Mouse (Mus musculus): ENCODE results near the gene Disc1. TPM values are rescaled to one million over a fixed set of nuclear protein-coding genes. Genes with fewer than 3 reads are reported as not detected.

Gene Disc1
- total RNA-seq, 2 experiments from 2014 or later, result 0.61 to 1.0 TPM

- no peak for DNase-seq
Measured at GRCm38 (mm10) chr8:125221062-125221461, 167.1 kb downstream of the Disc1 start.

- no peak for DNase-seq
Measured at GRCm38 (mm10) chr8:125223031-125223753, 169.2 kb downstream of the Disc1 start.

- DNase-seq, result no peak
Measured at GRCm38 (mm10) chr8:125224271-125224699, 170.3 kb downstream of the Disc1 start.

GRCm38 (mm10) chr8:125225266-125225665, 171.3 kb downstream of the Disc1 start:
- DNase-seq, result no peak

- DNase-seq, result peak; percentile 69
Measured at GRCm38 (mm10) chr8:125226989-125227624, 173.1 kb downstream of the Disc1 start.

GRCm38 (mm10) chr8:125230526-125231131, 176.6 kb downstream of the Disc1 start:
- no peak for DNase-seq

- no peak for DNase-seq
Measured at GRCm38 (mm10) chr8:125232724-125233123, 178.7 kb downstream of the Disc1 start.

- DNase-seq, result peak; percentile 53
Measured at GRCm38 (mm10) chr8:125235898-125236835, 182.2 kb downstream of the Disc1 start.

GRCm38 (mm10) chr8:125240763-125241162, 186.8 kb downstream of the Disc1 start:
- no peak for DNase-seq

- no peak for DNase-seq
Measured at GRCm38 (mm10) chr8:125242382-125242781, 188.4 kb downstream of the Disc1 start.

- DNase-seq, result no peak
Measured at GRCm38 (mm10) chr8:125242921-125243320, 188.9 kb downstream of the Disc1 start.

GRCm38 (mm10) chr8:125246737-125247292, 192.8 kb downstream of the Disc1 start:
- DNase-seq, result no peak

- no peak for DNase-seq
Measured at GRCm38 (mm10) chr8:125247349-125247748, 193.4 kb downstream of the Disc1 start.

GRCm38 (mm10) chr8:125252946-125253345, 199.0 kb downstream of the Disc1 start:
- no peak for DNase-seq

- no peak for DNase-seq
Measured at GRCm38 (mm10) chr8:125253505-125254180, 199.6 kb downstream of the Disc1 start.

GRCm38 (mm10) chr8:125254188-125255005, 200.4 kb downstream of the Disc1 start:
- peak; percentile 74 for DNase-seq

- no peak for DNase-seq
Measured at GRCm38 (mm10) chr8:125255006-125255685, 201.2 kb downstream of the Disc1 start.

- no peak for DNase-seq
Measured at GRCm38 (mm10) chr8:125257660-125258059, 203.7 kb downstream of the Disc1 start.

- no peak for DNase-seq
Measured at GRCm38 (mm10) chr8:125258806-125259500, 205.0 kb downstream of the Disc1 start.
